Mouse (Mus musculus) olfactory bulb, adult 2 months (tissue): ENCODE results near the gene Rhob. TPM values are rescaled to one million over a fixed set of nuclear protein-coding genes. Genes with fewer than 3 reads are reported as not detected.

Experiments used
- H3K27ac ChIP-seq: fragments of 200-500 bp; 2 replicates; pipeline ENCODE4 v1.5.1; 2012; ENCODE audit warnings: low read depth, low read length; ENCODE audit not compliant: insufficient read depth
- H3K4me1 ChIP-seq: fragments of 200-500 bp; 2 replicates; pipeline ENCODE4 v1.6.1; 2012; ENCODE audit warnings: low read length; ENCODE audit not compliant: control insufficient read depth, insufficient read depth
- H3K4me3 ChIP-seq: fragments of 200-500 bp; 2 replicates; pipeline ENCODE4 v1.5.1; 2012; ENCODE audit warnings: mild to moderate bottlenecking, low read depth, low read length, moderate library complexity; ENCODE audit not compliant: insufficient read depth
- CTCF ChIP-seq: fragments of 200-500 bp; IDR thresholded peaks from 2 replicates; pipeline ENCODE4 v1.5.1; 2012; ENCODE audit warnings: low read depth, mild to moderate bottlenecking, low read length, moderate library complexity; ENCODE audit not compliant: insufficient read depth
- POLR2A ChIP-seq: fragments of 200-500 bp; IDR thresholded peaks from 2 replicates; pipeline ENCODE4 v1.6.1; 2012; ENCODE audit warnings: mild to moderate bottlenecking, low read depth, low read length, moderate library complexity; ENCODE audit not compliant: insufficient read depth
- WGBS: fragments of 180-500 bp; shearing (Covaris S2); methylation state at CpG from one replicate; pipeline ENCODE4 v1.1.7; 2018; 5-methylcytosine and 5-hydroxymethylcytosine counted together
- polyA plus RNA-seq: library from polyadenylated mRNA; stranded (reverse); fragments of >200 nt; gene quantifications from 2 replicates; pipeline ENCODE4 v1.2.4, GENCODE M21; 2012; ENCODE audit warnings: low replicate concordance; ENCODE audit not compliant: missing spikeins, insufficient read depth, insufficient read length

Rhob gene
- polyA plus RNA-seq, 1 experiment: not detected

GRCm38 (mm10) chr12:8458400-8458799 is 41.4 kb downstream of the Rhob start:
- WGBS: 93% methylated on average over 8 of the region's 8 CpGs
- H3K27ac ChIP-seq: no peak overlapping the region
- TF ChIP-seq CTCF (no peak), POLR2A (no peak)

GRCm38 (mm10) chr12:8457052-8457451 is 42.8 kb downstream of the Rhob start:
- 72% methylated on average over 5 of the region's 5 CpGs for WGBS
- no peak for TF ChIP-seq POLR2A
- no peak for TF ChIP-seq CTCF
- Histone ChIP-seq H3K27ac (no peak overlapping the region), H3K4me3 (no peak overlapping the region), H3K4me1 (peaks cover 19% of the 10 kb centered on the region)

More at GRCm38 (mm10) chr12:8458400-8458799, 41.4 kb downstream of the Rhob start:
- Histone ChIP-seq H3K4me1 (peaks cover 20% of the 10 kb centered on the region), H3K4me3 (no peak overlapping the region)

GRCm38 (mm10) chr12:8455046-8455445 is 44.8 kb downstream of the Rhob start:
- 64% methylated on average over 2 of the region's 2 CpGs for WGBS

GRCm38 (mm10) chr12:8454487-8454886 is 45.3 kb downstream of the Rhob start:
- peaks cover 41% of the 10 kb centered on the region for H3K4me1 ChIP-seq
- 21% methylated on average over 3 of the region's 3 CpGs for WGBS
- H3K27ac ChIP-seq: peak overlapping the region; percentile 50
- TF ChIP-seq CTCF (no peak), POLR2A (no peak)
- H3K4me3 ChIP-seq: no peak overlapping the region

More at GRCm38 (mm10) chr12:8455046-8455445, 44.8 kb downstream of the Rhob start:
- Histone ChIP-seq H3K27ac (peak overlapping the region; percentile 83), H3K4me1 (peaks cover 37% of the 10 kb centered on the region), H3K4me3 (no peak overlapping the region)
- TF ChIP-seq CTCF (no peak), POLR2A (no peak)

- TF ChIP-seq POLR2A: no peak
- no peak for TF ChIP-seq CTCF
- 51% methylated on average over 7 of the region's 7 CpGs for WGBS
- no peak overlapping the region for H3K4me3 ChIP-seq
- peaks cover 41% of the 10 kb centered on the region for H3K4me1 ChIP-seq
- no peak overlapping the region for H3K27ac ChIP-seq
Measured at GRCm38 (mm10) chr12:8452766-8453621, 46.8 kb downstream of the Rhob start.

- Histone ChIP-seq H3K4me3 (no peak overlapping the region), H3K27ac (no peak overlapping the region), H3K4me1 (peaks cover 37% of the 10 kb centered on the region)
- no peak for TF ChIP-seq POLR2A
- no peak for TF ChIP-seq CTCF
- WGBS: 58% methylated on average over 7 of the region's 7 CpGs
Measured at GRCm38 (mm10) chr12:8451571-8452485, 48.0 kb downstream of the Rhob start.

GRCm38 (mm10) chr12:8450639-8451038 is 49.2 kb downstream of the Rhob start:
- peaks cover 37% of the 10 kb centered on the region for H3K4me1 ChIP-seq
- peak overlapping the region; percentile 70; the same call in 1 of the 2 replicates for H3K27ac ChIP-seq
- no peak overlapping the region for H3K4me3 ChIP-seq
- TF ChIP-seq CTCF (no peak), POLR2A (no peak)
- 35% methylated on average over 6 of the region's 6 CpGs for WGBS

- TF ChIP-seq CTCF: no peak
- TF ChIP-seq POLR2A: no peak
- H3K4me1 ChIP-seq: peaks cover 39% of the 10 kb centered on the region
- no peak overlapping the region for H3K27ac ChIP-seq
- 80% methylated on average over 1 of the region's 1 CpGs for WGBS
- no peak overlapping the region for H3K4me3 ChIP-seq
Measured at GRCm38 (mm10) chr12:8450028-8450427, 49.8 kb downstream of the Rhob start.

Other genes starting within 250 kb of the Rhob start
- gene Gdf7, start 198.1 kb downstream of the Rhob start, polyA plus RNA-seq: not detected in 2 replicates
- gene Hs1bp3, start 186.6 kb downstream of the Rhob start, polyA plus RNA-seq: not detected in 2 replicates
- not detected in 2 replicates for gene Slc7a15, start 99.1 kb upstream of the Rhob start, polyA plus RNA-seq
- gene Pum2, start 174.1 kb upstream of the Rhob start, polyA plus RNA-seq: 147 and 218 TPM in 2 replicates